Mouse (Mus musculus): ENCODE data around the gene Cadm1. TPM values are rescaled to one million over a fixed set of nuclear protein-coding genes. Genes with fewer than 3 reads are reported as not detected.

Gene Cadm1
- total RNA-seq, 2 experiments from 2014 or later, result 237 to 250 TPM

DNA sequence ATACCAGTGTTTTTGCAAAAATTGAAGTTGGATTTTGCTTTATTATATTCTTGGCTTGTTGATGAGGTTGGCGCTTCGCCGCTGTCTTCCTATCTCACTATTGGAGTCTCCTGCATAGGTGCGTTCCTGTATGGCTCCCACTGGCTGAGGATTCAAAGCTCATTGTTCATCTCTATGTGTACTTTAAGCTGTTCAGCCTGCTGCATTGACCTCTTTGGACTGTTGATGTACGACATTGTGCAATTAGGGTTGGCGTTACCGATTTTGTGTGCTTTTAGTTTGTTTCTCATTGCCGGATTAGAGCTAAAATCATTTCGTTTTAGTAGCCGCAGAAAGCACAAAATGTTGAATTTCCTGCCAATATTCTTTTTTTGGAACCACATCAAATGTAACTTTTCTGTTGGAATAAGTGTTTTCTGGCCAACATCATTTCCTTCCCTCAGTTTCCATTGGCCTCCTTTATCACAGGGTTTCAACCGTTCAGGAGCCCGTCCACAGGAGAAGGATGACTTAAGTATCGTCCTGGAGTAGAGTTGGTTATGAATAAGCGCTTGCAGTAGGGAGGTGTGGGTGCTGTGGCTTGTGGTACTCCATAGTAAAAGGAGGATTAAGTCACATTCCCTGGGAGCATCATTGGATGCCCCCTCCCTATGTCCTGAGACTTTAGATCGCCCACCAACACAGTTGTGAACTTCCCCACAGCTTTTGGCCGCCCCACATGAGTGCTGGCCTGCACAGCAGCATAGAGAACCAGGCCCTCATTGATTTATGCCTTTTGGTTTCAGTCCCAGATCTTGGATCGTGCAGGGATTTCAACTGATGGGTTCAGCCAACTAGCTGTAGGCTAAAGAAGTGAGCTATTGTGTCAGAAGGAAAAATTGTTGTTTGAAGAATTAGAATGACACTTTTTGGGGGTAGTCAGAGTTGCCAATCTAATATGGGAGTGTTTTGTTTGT is 94.9 kb downstream of the Cadm1 start:
- peak overlapping the region; percentile 82 for H3K27ac ChIP-seq
- TF ChIP-seq CTCF (conservative IDR thresholded peaks at IDR 0.05), result no peak
- no peak overlapping the region; the same call in 1 of the 2 replicates for H3K4me3 ChIP-seq
- DNase-seq (ENCODE audit: low spot score in 2 of 2), result peak in 1 of 2 experiments; percentile 38

- no peak for DNase-seq (ENCODE audit: low spot score in 2 of 2)
- no peak for TF ChIP-seq CTCF (conservative IDR thresholded peaks at IDR 0.05)
- Histone ChIP-seq H3K27ac (peak overlapping the region; percentile 82), H3K4me3 (no peak overlapping the region)
Measured at GRCm38 (mm10) chr9:47625621-47626210, 95.7 kb downstream of the Cadm1 start.

- Histone ChIP-seq H3K4me3 (no peak overlapping the region), H3K27ac (peak overlapping the region; percentile 40; the same call in 1 of the 2 replicates)
- TF ChIP-seq CTCF (conservative IDR thresholded peaks at IDR 0.05), result no peak
- no peak for DNase-seq (ENCODE audit: low spot score in 2 of 2)
Measured at GRCm38 (mm10) chr9:47627966-47628365, 98.0 kb downstream of the Cadm1 start.

- H3K4me3 ChIP-seq, result no peak overlapping the region
- TF ChIP-seq CTCF (conservative IDR thresholded peaks at IDR 0.05), result no peak
- DNase-seq (ENCODE audit: low spot score in 2 of 2), result no peak
- H3K27ac ChIP-seq, result peak overlapping the region; percentile 40; the same call in 1 of the 2 replicates
Measured at GRCm38 (mm10) chr9:47628550-47628949, 98.6 kb downstream of the Cadm1 start.

DNA sequence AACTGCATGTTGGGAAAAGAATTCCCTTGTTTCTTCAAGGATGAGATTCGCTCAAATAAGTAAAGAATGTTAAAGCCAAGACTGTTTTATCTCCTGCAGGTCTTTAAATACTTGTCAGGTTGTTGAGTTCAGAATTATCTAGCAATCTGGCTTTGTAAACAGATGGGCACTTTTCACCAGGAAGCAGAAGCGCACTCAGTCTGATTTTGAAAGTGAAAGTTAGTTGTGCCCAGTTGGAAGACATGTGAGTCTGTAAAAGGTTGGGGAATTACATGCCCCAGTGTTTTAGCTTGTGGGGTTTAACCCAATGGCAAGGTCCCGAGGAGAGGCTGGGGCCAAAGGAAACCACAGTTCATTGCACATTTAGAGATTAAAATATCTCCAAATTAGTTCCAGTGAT is 104.7 kb downstream of the Cadm1 start:
- no peak overlapping the region for H3K4me3 ChIP-seq
- H3K27ac ChIP-seq, result peak overlapping the region; percentile 69
- no peak for DNase-seq (ENCODE audit: low spot score in 2 of 2)
- TF ChIP-seq CTCF (conservative IDR thresholded peaks at IDR 0.05), result no peak

DNA sequence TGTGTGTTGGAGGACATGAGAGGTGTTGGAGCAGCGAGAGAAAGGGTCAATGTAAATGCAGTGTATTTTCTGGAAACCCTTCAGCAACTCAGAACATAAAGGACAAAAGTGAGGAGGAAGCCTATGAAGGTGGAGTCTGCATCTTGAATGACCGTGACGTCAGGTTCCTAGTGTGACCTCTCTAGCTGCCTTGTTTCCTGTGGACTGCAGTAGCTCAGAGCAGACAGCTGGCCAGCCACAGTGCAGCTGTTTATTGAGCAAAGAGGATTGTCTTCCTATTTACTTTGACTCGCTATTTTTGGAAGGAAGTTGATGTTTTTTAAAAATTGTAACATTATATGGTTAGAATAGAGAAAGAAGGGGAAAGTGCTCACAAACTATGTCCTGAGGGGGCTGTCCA is 112.7 kb downstream of the Cadm1 start:
- no peak for DNase-seq (ENCODE audit: low spot score in 2 of 2)
- no peak overlapping the region for H3K27ac ChIP-seq
- no peak for TF ChIP-seq CTCF (conservative IDR thresholded peaks at IDR 0.05)
- no peak overlapping the region for H3K4me3 ChIP-seq

GRCm38 (mm10) chr9:47645056-47645455 is 115.1 kb downstream of the Cadm1 start:
- Histone ChIP-seq H3K4me3 (no peak overlapping the region), H3K27ac (no peak overlapping the region)
- no peak for TF ChIP-seq CTCF (conservative IDR thresholded peaks at IDR 0.05)
- DNase-seq (ENCODE audit: low spot score in 2 of 2), result no peak

DNA sequence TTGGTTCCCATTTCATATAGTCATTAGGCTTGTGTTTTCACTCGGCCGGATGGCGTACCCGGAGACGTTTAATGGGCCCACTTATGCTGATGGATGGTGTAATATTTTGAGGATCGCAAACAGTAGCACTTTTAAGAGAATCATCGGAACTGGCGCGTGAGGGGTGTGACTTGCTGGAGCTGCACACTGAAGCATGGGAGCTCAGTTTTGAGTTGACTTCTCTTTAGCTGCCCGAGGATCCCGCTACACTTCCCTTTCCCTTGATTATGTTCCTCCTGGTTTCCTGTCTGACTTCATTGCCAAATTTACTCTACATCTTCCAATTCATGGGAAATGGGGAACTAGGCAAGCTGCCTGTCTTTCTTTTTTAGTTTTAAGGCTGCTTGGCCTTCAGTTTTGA is 121.5 kb downstream of the Cadm1 start:
- no peak for DNase-seq (ENCODE audit: low spot score in 2 of 2)
- no peak for TF ChIP-seq CTCF (conservative IDR thresholded peaks at IDR 0.05)
- H3K4me3 ChIP-seq, result no peak overlapping the region
- H3K27ac ChIP-seq, result no peak overlapping the region

- H3K27ac ChIP-seq, result peak overlapping the region; percentile 37; the same call in 1 of the 2 replicates
- TF ChIP-seq CTCF (conservative IDR thresholded peaks at IDR 0.05), result no peak
- H3K4me3 ChIP-seq, result no peak overlapping the region
- DNase-seq (ENCODE audit: low spot score in 2 of 2), result peak in 1 of 2 experiments; percentile 41
Measured at GRCm38 (mm10) chr9:47652203-47652602, 122.2 kb downstream of the Cadm1 start.

GRCm38 (mm10) chr9:47652936-47653335 is 123.0 kb downstream of the Cadm1 start:
- peak overlapping the region; percentile 37; the same call in 1 of the 2 replicates for H3K27ac ChIP-seq
- no peak for TF ChIP-seq CTCF (conservative IDR thresholded peaks at IDR 0.05)
- no peak overlapping the region for H3K4me3 ChIP-seq
- DNase-seq (ENCODE audit: low spot score in 2 of 2), result no peak

- TF ChIP-seq CTCF (conservative IDR thresholded peaks at IDR 0.05), result no peak
- H3K4me3 ChIP-seq, result no peak overlapping the region
- peak overlapping the region; percentile 47; the same call in 1 of the 2 replicates for H3K27ac ChIP-seq
- DNase-seq (ENCODE audit: low spot score in 2 of 2), result no peak
Measured at GRCm38 (mm10) chr9:47659366-47660090, 129.6 kb downstream of the Cadm1 start.

DNA sequence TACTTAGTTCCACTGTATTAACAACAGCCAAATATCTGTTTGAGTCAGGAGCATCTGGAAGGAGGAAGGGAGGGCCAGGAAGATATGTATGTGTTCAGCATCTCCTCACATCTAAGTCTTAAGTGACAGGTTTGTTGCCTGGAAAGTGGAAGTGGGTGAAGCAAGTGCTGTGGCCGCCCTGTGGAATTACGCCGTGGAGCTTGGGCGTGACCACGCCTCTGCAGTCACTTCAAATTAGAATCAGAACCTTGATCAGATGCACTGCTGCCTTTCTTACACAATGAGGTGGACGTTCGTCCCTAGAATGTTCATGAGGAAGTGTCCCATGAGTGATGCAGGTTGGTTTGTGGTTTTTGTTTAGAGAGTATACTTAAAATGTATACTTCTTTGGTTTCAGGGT is 131.6 kb downstream of the Cadm1 start:
- Histone ChIP-seq H3K27ac (no peak overlapping the region), H3K4me3 (no peak overlapping the region)
- DNase-seq (ENCODE audit: low spot score in 2 of 2), result no peak
- no peak for TF ChIP-seq CTCF (conservative IDR thresholded peaks at IDR 0.05)

- no peak overlapping the region for H3K4me3 ChIP-seq
- no peak overlapping the region for H3K27ac ChIP-seq
- no peak for DNase-seq (ENCODE audit: low spot score in 2 of 2)
- TF ChIP-seq CTCF (conservative IDR thresholded peaks at IDR 0.05), result no peak
Measured at GRCm38 (mm10) chr9:47669206-47669605, 139.2 kb downstream of the Cadm1 start.

Data from layer of hippocampus, adult 2 months (tissue).